Mouse (Mus musculus) neural tube, embryonic 12.5 days (tissue): ENCODE measurements around the gene Grb7. TPM values are rescaled to one million over a fixed set of nuclear protein-coding genes. Genes with fewer than 3 reads are reported as not detected.
A peak's percentile ranks its signal among the peaks of the same experiment; 100 is the strongest.

Experiments
- ATAC-seq: fragments of 200-750 bp; cut with Nextera tagmentation; 2 replicates; pipeline ENCODE4 v1.8.0; 2017; ENCODE audit warnings: low read depth, mild to moderate bottlenecking, moderate TSS enrichment, moderate library complexity; ENCODE audit not compliant: low FRiP score
- H3K27ac ChIP-seq: fragments of 300-500 bp; sonication (generic); 2 replicates; pipeline ENCODE4 v1.5.1; 2016
- H3K27me3 ChIP-seq: fragments of 300-500 bp; sonication (generic); replicated peaks from 2 replicates; pipeline ENCODE4 v1.6.1; 2016; ENCODE audit warnings: mild to moderate bottlenecking
- H3K36me3 ChIP-seq: fragments of 300-500 bp; sonication (generic); 2 replicates; pipeline ENCODE4 v1.6.1; 2016; ENCODE audit warnings: mild to moderate bottlenecking
- H3K4me1 ChIP-seq: fragments of 300-500 bp; sonication (generic); 2 replicates; pipeline ENCODE4 v1.6.1; 2016
- H3K4me2 ChIP-seq: fragments of 300-500 bp; sonication (generic); replicated peaks from 2 replicates; pipeline ENCODE4 v1.6.1; 2016; ENCODE audit warnings: mild to moderate bottlenecking
- H3K4me3 ChIP-seq: fragments of 300-500 bp; sonication (generic); 2 replicates; pipeline ENCODE4 v1.5.1; 2016
- H3K9ac ChIP-seq: fragments of 300-500 bp; sonication (generic); 2 replicates; pipeline ENCODE4 v1.6.1; 2016; ENCODE audit warnings: mild to moderate bottlenecking
- H3K9me3 ChIP-seq: fragments of 300-500 bp; sonication (generic); 2 replicates; pipeline ENCODE4 v1.6.1; 2016; ENCODE audit warnings: mild to moderate bottlenecking
- WGBS: fragments of 180-500 bp; shearing (Covaris S2); methylation state at CpG from one replicate; pipeline ENCODE4 v1.1.7; 2016; 5-methylcytosine and 5-hydroxymethylcytosine counted together
- polyA plus RNA-seq: library from polyadenylated mRNA; unstranded; fragments of >200 nt; fragmentation: Nextera tagmentation; extraction: Ambion mirVana; gene quantifications from 2 replicates; pipeline ENCODE4 v1.2.1, GENCODE M21; 2016

The Grb7 gene
- polyA plus RNA-seq, 1 experiment from 2014 or later: 0.99 TPM

DNA sequence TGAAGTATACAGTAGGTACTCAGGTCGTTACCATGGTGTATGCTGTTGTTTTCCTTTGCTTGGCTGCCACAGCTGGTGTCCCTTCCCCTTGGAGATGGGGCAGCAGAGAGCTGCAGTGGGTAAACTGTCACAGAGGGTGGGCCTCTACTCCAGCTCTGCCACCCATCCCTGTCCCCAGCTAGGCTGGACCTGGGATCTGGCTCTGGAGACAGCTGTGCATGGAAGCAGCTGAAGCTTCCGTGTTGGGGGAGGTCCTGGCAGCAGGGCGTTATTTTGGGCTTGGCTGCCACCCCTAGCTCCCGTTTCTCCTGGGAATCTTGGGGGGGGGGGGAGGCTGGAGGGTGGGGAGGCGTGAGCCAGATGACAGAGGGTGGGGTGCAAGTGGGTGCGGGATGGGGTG is 27.9 kb upstream of the Grb7 start:
- WGBS: 75% methylated on average over 6 of the region's 6 CpGs
- Histone ChIP-seq H3K36me3 (peaks cover 5% of the 10 kb centered on the region; the same call in 1 of the 2 replicates), H3K9me3 (no peaks in the 10 kb centered on the region), H3K4me3 (no peak overlapping the region), H3K27ac (no peak overlapping the region), H3K4me2 (no peak overlapping the region), H3K9ac (no peak overlapping the region), H3K27me3 (no peaks in the 10 kb centered on the region; the same call in 1 of the 2 replicates), H3K4me1 (peaks cover 12% of the 10 kb centered on the region)
- ATAC-seq: no peak

DNA sequence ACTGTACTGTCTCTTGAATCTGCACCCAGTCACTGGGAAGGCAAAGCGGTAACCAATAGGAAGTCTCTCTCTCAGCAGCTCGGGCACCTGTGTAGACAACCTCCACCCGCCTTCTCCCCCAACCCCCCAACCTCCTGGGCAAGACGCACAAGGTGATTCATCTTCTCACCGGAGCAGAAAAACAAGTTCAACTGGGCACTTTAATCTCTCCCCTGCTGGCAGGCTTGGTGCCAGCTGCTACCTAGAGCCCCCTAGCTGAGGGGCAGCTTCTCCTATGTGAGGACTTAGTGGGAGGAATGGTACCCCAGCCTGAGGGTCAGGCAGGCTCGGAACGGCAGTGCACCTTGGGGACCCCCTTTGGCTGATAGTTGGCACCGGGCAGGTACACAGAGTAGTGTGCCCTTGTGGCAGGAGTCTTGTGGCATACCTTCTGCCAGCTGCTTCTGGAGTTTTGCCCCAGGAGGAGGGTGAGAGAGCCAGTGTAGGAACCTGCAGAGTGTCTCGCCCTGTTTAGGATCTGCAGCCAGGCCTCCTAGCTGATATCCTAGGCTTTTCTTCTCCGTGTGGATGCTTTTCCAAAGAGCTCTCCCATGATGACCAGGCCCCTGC is 27.2 kb upstream of the Grb7 start:
- ATAC-seq: no peak
- Histone ChIP-seq H3K36me3 (peaks cover 5% of the 10 kb centered on the region; the same call in 1 of the 2 replicates), H3K4me3 (no peak overlapping the region), H3K9ac (no peak overlapping the region), H3K27ac (no peak overlapping the region), H3K4me1 (peaks cover 5% of the 10 kb centered on the region), H3K4me2 (no peak overlapping the region), H3K27me3 (no peaks in the 10 kb centered on the region; the same call in 1 of the 2 replicates), H3K9me3 (no peaks in the 10 kb centered on the region)
- 82% methylated on average over 10 of the region's 10 CpGs for WGBS

GRCm38 (mm10) chr11:98426592-98426991 is 19.6 kb upstream of the Grb7 start:
- Histone ChIP-seq H3K36me3 (0 out of 2 replicates have a peak, but pooled peaks cover 11% of the 10 kb centered on the region), H3K27me3 (no peaks in the 10 kb centered on the region), H3K4me2 (no peak overlapping the region), H3K9me3 (no peaks in the 10 kb centered on the region), H3K4me3 (no peak overlapping the region), H3K4me1 (no peaks in the 10 kb centered on the region), H3K9ac (no peak overlapping the region), H3K27ac (no peak overlapping the region)
- WGBS: 95% methylated on average over 7 of the region's 7 CpGs
- no peak for ATAC-seq

- Histone ChIP-seq H3K27ac (no peak overlapping the region), H3K27me3 (no peaks in the 10 kb centered on the region), H3K4me2 (no peak overlapping the region), H3K9ac (no peak overlapping the region), H3K36me3 (peaks cover 18% of the 10 kb centered on the region), H3K9me3 (no peaks in the 10 kb centered on the region), H3K4me3 (no peak overlapping the region), H3K4me1 (no peaks in the 10 kb centered on the region)
- 93% methylated on average over 5 of the region's 5 CpGs for WGBS
- no peak for ATAC-seq
Measured at GRCm38 (mm10) chr11:98428436-98428835, 17.8 kb upstream of the Grb7 start.

- no peak overlapping the region for H3K9ac ChIP-seq
- H3K4me2 ChIP-seq: no peak overlapping the region
- H3K4me1 ChIP-seq: no peaks in the 10 kb centered on the region
- no peaks in the 10 kb centered on the region for H3K27me3 ChIP-seq
- no peak overlapping the region for H3K27ac ChIP-seq
- peaks cover 39% of the 10 kb centered on the region for H3K36me3 ChIP-seq
- ATAC-seq: no peak
- no peak overlapping the region for H3K4me3 ChIP-seq
- WGBS: 85% methylated on average over 9 of the region's 9 CpGs
- H3K9me3 ChIP-seq: no peaks in the 10 kb centered on the region
Measured at GRCm38 (mm10) chr11:98431743-98432502, 14.3 kb upstream of the Grb7 start.

GRCm38 (mm10) chr11:98435723-98436122 is 10.5 kb upstream of the Grb7 start:
- Histone ChIP-seq H3K27me3 (no peaks in the 10 kb centered on the region), H3K4me3 (no peak overlapping the region), H3K4me2 (no peak overlapping the region), H3K4me1 (peaks cover 10% of the 10 kb centered on the region), H3K27ac (no peak overlapping the region), H3K36me3 (peaks cover 33% of the 10 kb centered on the region), H3K9ac (no peak overlapping the region), H3K9me3 (no peaks in the 10 kb centered on the region)
- WGBS: 90% methylated on average over 9 of the region's 9 CpGs
- ATAC-seq: no peak

- H3K4me2 ChIP-seq: peak overlapping the region; percentile 87; the same call in 1 of the 2 replicates
- WGBS: 80% methylated on average over 6 of the region's 6 CpGs
- H3K9me3 ChIP-seq: no peaks in the 10 kb centered on the region
- no peak overlapping the region for H3K27ac ChIP-seq
- H3K36me3 ChIP-seq: peaks cover 33% of the 10 kb centered on the region
- H3K27me3 ChIP-seq: no peaks in the 10 kb centered on the region
- peaks cover 10% of the 10 kb centered on the region for H3K4me1 ChIP-seq
- H3K4me3 ChIP-seq: no peak overlapping the region
- no peak for ATAC-seq
- no peak overlapping the region for H3K9ac ChIP-seq
Measured at GRCm38 (mm10) chr11:98437441-98437840, 8.8 kb upstream of the Grb7 start.

DNA sequence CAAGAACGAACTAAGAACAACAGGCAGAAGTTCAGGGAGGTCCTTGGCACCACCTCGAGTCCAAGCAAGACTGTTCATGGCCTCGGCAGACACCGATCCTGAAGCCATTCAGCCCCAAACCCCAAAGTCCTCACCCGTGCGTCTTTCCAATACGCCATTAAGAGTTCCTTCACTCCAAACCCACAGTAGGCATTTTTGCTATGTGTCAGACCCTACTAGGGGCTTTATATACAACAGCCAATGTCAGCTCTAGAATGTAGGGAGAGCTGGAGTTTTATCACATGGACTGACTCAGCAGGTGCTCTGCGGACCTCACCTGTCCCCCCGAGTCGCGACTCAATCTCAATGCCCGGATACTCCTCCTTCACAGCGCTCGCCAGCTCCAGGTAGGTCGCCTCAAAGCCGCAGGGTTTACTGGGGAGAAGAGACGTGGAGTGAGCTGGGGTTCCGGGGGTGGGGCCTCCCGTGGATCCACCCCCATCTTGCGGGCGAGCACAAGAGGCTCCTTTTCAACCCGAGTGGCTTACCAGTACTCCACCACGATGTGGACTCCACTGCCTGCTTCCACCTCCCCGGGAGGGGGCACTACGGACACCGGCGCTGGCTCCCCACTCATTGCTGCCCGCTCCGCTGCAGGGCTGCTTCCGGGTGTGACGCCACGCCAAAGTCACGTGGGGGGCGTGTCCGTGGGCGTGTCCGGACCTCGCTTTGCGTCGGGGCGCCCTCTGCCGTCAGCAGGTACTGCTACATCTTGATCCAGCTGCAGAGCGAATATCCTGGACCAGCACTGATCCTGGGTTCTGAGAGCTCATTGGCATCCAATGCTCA is 7.6 kb upstream of the Grb7 start, which contains the start of gene Mien1:
TSS of gene Mien1 (minus strand) at position 661 of the 828 bp plus-strand sequence.
- Histone ChIP-seq H3K27me3 (no peaks in the 10 kb centered on the region), H3K9me3 (peaks cover under 1% of the 10 kb centered on the region; the same call in 1 of the 2 replicates), H3K4me2 (peak within 1 kb of the TSS; percentile 87), H3K9ac (peak within 1 kb of the TSS; percentile 66), H3K36me3 (peaks cover 25% of the 10 kb centered on the region; the same call in 1 of the 2 replicates), H3K27ac (no peak within 1 kb of the TSS; the same call in 1 of the 2 replicates), H3K4me3 (peak within 1 kb of the TSS; percentile 80), H3K4me1 (peaks cover 10% of the 10 kb centered on the region)
- ATAC-seq: peak; percentile 86
- whole genome bisulfite sequencing: 3% methylated on average over 43 of the region's 43 CpGs

GRCm38 (mm10) chr11:98443688-98444087 is 2.5 kb upstream of the Grb7 start:
- Histone ChIP-seq H3K4me3 (no peak overlapping the region), H3K9me3 (peaks cover 3% of the 10 kb centered on the region; the same call in 1 of the 2 replicates), H3K27ac (no peak overlapping the region), H3K9ac (no peak overlapping the region), H3K4me1 (peaks cover 3% of the 10 kb centered on the region; the same call in 1 of the 2 replicates), H3K36me3 (no peaks in the 10 kb centered on the region), H3K4me2 (no peak overlapping the region), H3K27me3 (peaks cover 34% of the 10 kb centered on the region)
- WGBS: 95% methylated on average over 1 of the region's 1 CpGs
- ATAC-seq: no peak

DNA sequence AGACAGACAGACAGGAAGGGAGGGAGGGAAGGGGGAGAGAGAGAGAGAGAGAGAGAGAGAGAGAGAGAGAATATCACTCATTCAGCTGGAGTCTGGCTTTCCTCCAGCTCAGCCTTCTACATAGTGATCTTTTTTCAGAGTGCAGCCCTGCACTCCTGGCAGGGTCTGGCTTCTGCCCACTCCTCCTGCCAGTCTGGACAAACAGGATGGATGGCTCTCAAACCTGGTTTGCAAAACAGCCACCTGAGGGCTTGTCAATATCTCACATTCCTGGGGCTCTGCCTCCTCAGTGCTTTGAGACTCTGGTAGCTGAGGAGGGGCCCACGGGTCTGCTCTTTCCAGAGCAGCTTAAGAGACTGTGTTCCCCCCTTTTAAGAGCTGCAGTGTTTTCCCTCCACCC is 956 bp upstream of the Grb7 start:
- no peak overlapping the region for H3K4me3 ChIP-seq
- 45% methylated on average over 1 of the region's 1 CpGs for WGBS
- ATAC-seq: no peak

DNA sequence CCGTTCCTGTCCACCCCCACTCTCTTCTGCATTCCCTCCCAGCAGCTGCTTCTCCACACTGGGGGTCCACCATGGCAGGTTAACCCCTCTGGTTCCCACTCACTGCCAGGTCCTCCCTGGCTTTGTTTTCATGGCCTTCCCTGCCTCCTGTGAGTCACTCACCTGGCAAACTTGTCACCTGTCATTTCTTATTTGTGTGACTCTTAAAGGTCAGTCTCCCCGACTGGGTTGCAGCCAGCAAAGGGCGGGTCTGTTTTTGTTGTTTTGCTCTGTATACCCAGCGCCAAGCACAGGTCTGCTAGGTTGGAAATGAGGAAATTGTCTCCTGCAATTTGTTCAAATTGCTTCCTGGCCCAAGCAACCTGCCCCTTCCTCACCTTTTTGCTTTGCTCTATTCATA is 515 bp upstream of the Grb7 start:
- Histone ChIP-seq H3K4me3 (no peak overlapping the region), H3K36me3 (no peaks in the 10 kb centered on the region), H3K9ac (no peak overlapping the region), H3K27me3 (peaks cover 35% of the 10 kb centered on the region), H3K4me1 (peaks cover 3% of the 10 kb centered on the region; the same call in 1 of the 2 replicates), H3K27ac (no peak overlapping the region), H3K4me2 (no peak overlapping the region), H3K9me3 (peaks cover 3% of the 10 kb centered on the region; the same call in 1 of the 2 replicates)
- WGBS: 65% methylated on average over 4 of the region's 4 CpGs
- ATAC-seq: no peak

More for the DNA sequence above, 956 bp upstream of the Grb7 start:
- H3K9ac ChIP-seq: no peak overlapping the region
- H3K9me3 ChIP-seq: peaks cover 3% of the 10 kb centered on the region; the same call in 1 of the 2 replicates
- H3K27ac ChIP-seq: no peak overlapping the region
- no peaks in the 10 kb centered on the region for H3K36me3 ChIP-seq
- peaks cover 3% of the 10 kb centered on the region; the same call in 1 of the 2 replicates for H3K4me1 ChIP-seq
- peaks cover 35% of the 10 kb centered on the region for H3K27me3 ChIP-seq
- H3K4me2 ChIP-seq: no peak overlapping the region
